Mouse (Mus musculus): ENCODE results near the gene Epo.

Gene Epo

GRCm38 (mm10) chr5:137533117-137533827, at the start of gene Epo, which contains the start of gene Gnb2:
Gene Epo, minus strand, starts transcription at chr5:137533242.
Gene Gnb2, minus strand, starts transcription at chr5:137533510.
- peak; percentile 98 for DNase-seq (ENCODE audit: low read depth, low spot score)

GRCm38 (mm10) chr5:137582702-137583101, 49.7 kb upstream of the Epo start:
- no peak for DNase-seq (ENCODE audit: low read depth, low spot score)

GRCm38 (mm10) chr5:137580246-137580645, 47.2 kb upstream of the Epo start:
- DNase-seq (ENCODE audit: low read depth, low spot score), result no peak

- no peak for DNase-seq (ENCODE audit: low read depth, low spot score)
Observed at GRCm38 (mm10) chr5:137574470-137574901, 41.4 kb upstream of the Epo start.

- no peak for DNase-seq (ENCODE audit: low read depth, low spot score)
Observed at GRCm38 (mm10) chr5:137570691-137571586, 37.9 kb upstream of the Epo start.

- DNase-seq (ENCODE audit: low read depth, low spot score), result peak; percentile 23
Observed at GRCm38 (mm10) chr5:137570181-137570580, 37.1 kb upstream of the Epo start.

GRCm38 (mm10) chr5:137569665-137570064, 36.6 kb upstream of the Epo start, which contains the start of gene Tfr2:
Gene Tfr2, plus strand, starts transcription at chr5:137569840.
- peak; percentile 65 for DNase-seq (ENCODE audit: low read depth, low spot score)

- no peak for DNase-seq (ENCODE audit: low read depth, low spot score)
Observed at GRCm38 (mm10) chr5:137569031-137569430, 36.0 kb upstream of the Epo start.

GRCm38 (mm10) chr5:137568223-137568798, 35.3 kb upstream of the Epo start:
- no peak for DNase-seq (ENCODE audit: low read depth, low spot score)

- DNase-seq (ENCODE audit: low read depth, low spot score), result no peak
Observed at GRCm38 (mm10) chr5:137566416-137566815, 33.4 kb upstream of the Epo start.

- DNase-seq (ENCODE audit: low read depth, low spot score), result no peak
Observed at GRCm38 (mm10) chr5:137565744-137566143, 32.7 kb upstream of the Epo start.

GRCm38 (mm10) chr5:137562965-137563364, 29.9 kb upstream of the Epo start:
- DNase-seq (ENCODE audit: low read depth, low spot score), result no peak

- DNase-seq (ENCODE audit: low read depth, low spot score), result no peak
Observed at GRCm38 (mm10) chr5:137561556-137561955, 28.5 kb upstream of the Epo start.

- no peak for DNase-seq (ENCODE audit: low read depth, low spot score)
Observed at GRCm38 (mm10) chr5:137553898-137554297, 20.9 kb upstream of the Epo start.

GRCm38 (mm10) chr5:137553411-137553837, 20.4 kb upstream of the Epo start, which contains the start of gene Actl6b:
Gene Actl6b, plus strand, starts transcription at chr5:137553517.
- peak; percentile 28 for DNase-seq (ENCODE audit: low read depth, low spot score)

GRCm38 (mm10) chr5:137553000-137553399, 20.0 kb upstream of the Epo start:
- DNase-seq (ENCODE audit: low read depth, low spot score), result no peak

GRCm38 (mm10) chr5:137551119-137551518, 18.1 kb upstream of the Epo start:
- DNase-seq (ENCODE audit: low read depth, low spot score), result no peak

- no peak for DNase-seq (ENCODE audit: low read depth, low spot score)
Observed at GRCm38 (mm10) chr5:137549840-137550239, 16.8 kb upstream of the Epo start.

- no peak for DNase-seq (ENCODE audit: low read depth, low spot score)
Observed at GRCm38 (mm10) chr5:137545596-137545995, 12.6 kb upstream of the Epo start.

- no peak for DNase-seq (ENCODE audit: low read depth, low spot score)
Observed at GRCm38 (mm10) chr5:137544926-137545325, 11.9 kb upstream of the Epo start.

GRCm38 (mm10) chr5:137541768-137542540, 8.9 kb upstream of the Epo start:
- no peak for DNase-seq (ENCODE audit: low read depth, low spot score)
